Mouse (Mus musculus): Measurements from ENCODE around the gene Pex14. TPM values are rescaled to one million over a fixed set of nuclear protein-coding genes. Genes with fewer than 3 reads are reported as not detected.

Gene Pex14
- polyA plus RNA-seq, 1 experiment = 17.3 TPM

DNA sequence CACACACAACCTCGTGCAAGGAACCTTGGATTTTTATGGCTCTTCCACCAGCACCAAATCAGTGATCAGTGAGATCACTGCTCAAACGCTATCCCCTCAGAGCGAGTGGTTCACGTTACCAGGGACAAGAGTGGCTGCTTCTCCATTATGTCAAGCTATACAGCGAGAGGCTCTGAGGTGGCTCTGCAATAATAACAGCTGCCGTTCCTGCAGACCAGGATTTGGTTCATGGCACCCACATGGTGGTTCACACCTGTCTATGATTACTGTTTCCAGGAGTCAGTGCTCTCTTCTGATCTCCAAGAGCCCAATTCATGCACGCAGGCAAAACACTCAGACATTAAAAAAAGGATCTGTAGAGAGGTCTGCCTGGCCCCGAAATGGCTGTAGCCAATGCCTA is 38.8 kb upstream of the Pex14 start:
- H3K4me1 ChIP-seq (ENCODE audit: control insufficient read depth, insufficient read depth, insufficient read length) = no peaks in the 10 kb centered on the region
- 87% methylated on average over 8 of the region's 8 CpGs for WGBS
- no peak overlapping the region for H3K4me3 ChIP-seq (ENCODE audit: extremely low read depth, insufficient read depth, insufficient read length)
- H3K27ac ChIP-seq (ENCODE audit: insufficient read depth, low read length) = no peak overlapping the region
- no peaks in the 10 kb centered on the region for H3K27me3 ChIP-seq (ENCODE audit: control insufficient read depth, insufficient read depth, low read length)
- no peaks in the 10 kb centered on the region for H3K36me3 ChIP-seq (ENCODE audit: control insufficient read depth, insufficient read depth, low read length)
- no peak for TF ChIP-seq CTCF (IDR thresholded peaks at IDR 0.05; ENCODE audit: extremely low read depth, insufficient read depth, insufficient read length, insufficient replicate concordance)
- no peak for TF ChIP-seq POLR2A (IDR thresholded peaks at IDR 0.05; ENCODE audit: low read depth, low read length)
- DNase-seq (ENCODE audit: low read depth in 1 of 2, low spot score in 2 of 2) = no peak

DNA sequence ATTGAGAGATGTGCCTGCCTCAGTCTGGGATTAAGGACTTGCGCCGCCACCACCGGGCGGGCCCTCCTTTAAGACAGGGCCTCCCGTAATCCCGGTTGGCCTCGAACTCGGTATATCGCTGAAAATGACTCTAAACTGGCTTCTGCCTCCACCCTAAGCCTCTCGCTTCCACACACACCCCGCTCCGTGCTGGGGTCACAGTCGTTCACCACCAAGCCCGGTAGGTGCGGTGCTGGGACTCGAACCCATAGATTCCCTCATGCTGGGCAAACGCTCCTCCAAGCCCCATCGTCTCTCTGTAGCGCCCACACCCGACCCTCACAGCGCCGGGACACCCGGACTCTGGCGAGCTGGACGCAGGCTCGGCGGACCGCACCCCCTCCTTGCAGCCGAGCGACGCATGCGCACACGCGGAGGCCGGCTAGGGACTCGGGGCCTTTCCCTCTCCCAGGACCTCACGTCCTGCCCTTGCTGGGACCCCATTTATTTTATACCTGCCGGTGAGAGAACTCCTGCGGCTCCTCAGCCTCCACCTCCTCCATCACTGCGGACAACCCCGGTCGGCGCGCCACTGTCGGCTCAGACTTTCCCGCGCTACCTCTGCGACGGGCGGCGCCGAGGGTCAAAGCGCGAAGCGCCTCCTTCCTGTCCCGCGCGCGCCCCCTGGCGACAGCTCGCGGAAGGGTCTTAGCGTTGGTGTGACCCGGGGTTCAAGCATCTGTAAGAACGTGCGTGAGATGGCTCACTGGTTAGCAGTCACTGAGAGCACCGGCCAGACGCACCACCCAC is 37.5 kb upstream of the Pex14 start, which contains the start of gene Cenps:
Cenps (minus strand) TSS at position 648 of the 789 bp plus-strand sequence.
- WGBS = 1% methylated on average over 68 of the region's 68 CpGs
- Histone ChIP-seq H3K4me3 (ENCODE audit: extremely low read depth, insufficient read depth, insufficient read length) (peak within 1 kb of the TSS; percentile 74), H3K36me3 (ENCODE audit: control insufficient read depth, insufficient read depth, low read length) (no peaks in the 10 kb centered on the region), H3K27me3 (ENCODE audit: control insufficient read depth, insufficient read depth, low read length) (no peaks in the 10 kb centered on the region), H3K27ac (ENCODE audit: insufficient read depth, low read length) (peak within 1 kb of the TSS; percentile 43; the same call in 1 of the 2 replicates), H3K4me1 (ENCODE audit: control insufficient read depth, insufficient read depth, insufficient read length) (peaks cover 5% of the 10 kb centered on the region; the same call in 1 of the 2 replicates)
- TF ChIP-seq POLR2A (IDR thresholded peaks at IDR 0.05; ENCODE audit: low read depth, low read length) = no peak
- TF ChIP-seq CTCF (IDR thresholded peaks at IDR 0.05; ENCODE audit: extremely low read depth, insufficient read depth, insufficient read length, insufficient replicate concordance) = peak; percentile 97
- peak; percentile 65 to 86 for DNase-seq (ENCODE audit: low read depth in 1 of 2, low spot score in 2 of 2)

DNA sequence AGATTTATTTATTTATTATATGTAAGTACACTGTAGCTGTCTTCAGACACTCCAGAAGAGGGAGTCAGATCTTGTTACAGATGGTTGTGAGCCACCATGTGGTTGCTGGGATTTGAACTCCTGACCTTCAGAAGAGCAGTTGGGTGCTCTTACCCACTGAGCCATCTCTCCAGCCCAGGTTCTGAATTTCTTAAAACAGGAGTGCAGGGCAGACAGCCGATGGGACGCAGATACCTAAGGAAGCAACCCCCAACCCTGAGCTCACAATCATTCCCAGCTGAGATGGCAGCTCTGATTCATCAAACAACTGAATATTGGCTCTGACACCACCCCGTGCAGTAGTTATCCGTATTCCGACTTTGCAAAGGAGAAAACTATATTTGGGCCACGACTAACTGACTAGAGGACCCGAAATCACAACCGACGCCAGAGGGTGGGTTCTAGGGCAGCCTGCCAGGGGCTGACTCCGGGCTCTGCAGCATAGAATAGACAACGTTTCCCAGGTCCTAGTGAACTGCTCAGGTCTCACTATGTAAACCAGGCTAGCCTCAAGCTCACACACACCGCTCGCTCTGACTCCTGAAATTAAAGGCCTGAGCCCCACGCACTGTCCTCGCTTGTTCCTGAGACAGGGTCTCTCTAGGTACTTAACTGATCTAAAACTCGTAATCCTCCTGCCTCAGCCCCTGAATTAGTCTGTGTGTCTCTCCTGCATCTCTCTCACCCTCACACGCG is 36.6 kb upstream of the Pex14 start:
- H3K27me3 ChIP-seq (ENCODE audit: control insufficient read depth, insufficient read depth, low read length) = no peaks in the 10 kb centered on the region
- peak overlapping the region; percentile 2; the same call in 1 of the 2 replicates for H3K4me3 ChIP-seq (ENCODE audit: extremely low read depth, insufficient read depth, insufficient read length)
- TF ChIP-seq POLR2A (IDR thresholded peaks at IDR 0.05; ENCODE audit: low read depth, low read length) (no peak), CTCF (IDR thresholded peaks at IDR 0.05; ENCODE audit: extremely low read depth, insufficient read depth, insufficient read length, insufficient replicate concordance) (no peak)
- WGBS = 78% methylated on average over 18 of the region's 18 CpGs
- DNase-seq (ENCODE audit: low read depth in 1 of 2, low spot score in 2 of 2) = no peak
- H3K36me3 ChIP-seq (ENCODE audit: control insufficient read depth, insufficient read depth, low read length) = no peaks in the 10 kb centered on the region
- no peak overlapping the region for H3K27ac ChIP-seq (ENCODE audit: insufficient read depth, low read length)
- H3K4me1 ChIP-seq (ENCODE audit: control insufficient read depth, insufficient read depth, insufficient read length) = peaks cover 8% of the 10 kb centered on the region; the same call in 1 of the 2 replicates

DNA sequence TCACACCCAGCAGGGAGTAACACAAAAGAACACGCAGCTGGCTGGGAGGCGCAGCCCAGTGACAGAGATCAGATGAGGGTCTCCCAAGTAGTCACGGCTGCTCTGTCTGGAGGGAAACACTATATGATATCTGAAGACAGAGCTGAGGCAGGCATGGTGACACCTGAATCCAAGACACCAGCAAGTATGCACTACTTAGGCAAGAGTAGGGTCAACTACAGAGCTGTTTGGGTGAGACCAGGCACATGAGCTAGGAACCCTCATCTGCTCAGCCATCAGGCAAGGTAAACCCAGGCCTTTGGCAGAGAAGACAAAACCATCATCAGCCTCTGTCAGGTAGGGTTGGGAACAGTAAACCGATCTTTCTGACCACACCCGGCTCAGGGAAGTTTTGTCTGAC is 33.7 kb upstream of the Pex14 start:
- H3K4me1 ChIP-seq (ENCODE audit: control insufficient read depth, insufficient read depth, insufficient read length) = peaks cover 8% of the 10 kb centered on the region; the same call in 1 of the 2 replicates
- no peak for DNase-seq (ENCODE audit: low read depth in 1 of 2, low spot score in 2 of 2)
- no peak overlapping the region for H3K4me3 ChIP-seq (ENCODE audit: extremely low read depth, insufficient read depth, insufficient read length)
- no peaks in the 10 kb centered on the region for H3K27me3 ChIP-seq (ENCODE audit: control insufficient read depth, insufficient read depth, low read length)
- TF ChIP-seq POLR2A (IDR thresholded peaks at IDR 0.05; ENCODE audit: low read depth, low read length) = no peak
- no peak for TF ChIP-seq CTCF (IDR thresholded peaks at IDR 0.05; ENCODE audit: extremely low read depth, insufficient read depth, insufficient read length, insufficient replicate concordance)
- 75% methylated on average over 5 of the region's 5 CpGs for WGBS
- H3K27ac ChIP-seq (ENCODE audit: insufficient read depth, low read length) = no peak overlapping the region
- no peaks in the 10 kb centered on the region for H3K36me3 ChIP-seq (ENCODE audit: control insufficient read depth, insufficient read depth, low read length)

DNA sequence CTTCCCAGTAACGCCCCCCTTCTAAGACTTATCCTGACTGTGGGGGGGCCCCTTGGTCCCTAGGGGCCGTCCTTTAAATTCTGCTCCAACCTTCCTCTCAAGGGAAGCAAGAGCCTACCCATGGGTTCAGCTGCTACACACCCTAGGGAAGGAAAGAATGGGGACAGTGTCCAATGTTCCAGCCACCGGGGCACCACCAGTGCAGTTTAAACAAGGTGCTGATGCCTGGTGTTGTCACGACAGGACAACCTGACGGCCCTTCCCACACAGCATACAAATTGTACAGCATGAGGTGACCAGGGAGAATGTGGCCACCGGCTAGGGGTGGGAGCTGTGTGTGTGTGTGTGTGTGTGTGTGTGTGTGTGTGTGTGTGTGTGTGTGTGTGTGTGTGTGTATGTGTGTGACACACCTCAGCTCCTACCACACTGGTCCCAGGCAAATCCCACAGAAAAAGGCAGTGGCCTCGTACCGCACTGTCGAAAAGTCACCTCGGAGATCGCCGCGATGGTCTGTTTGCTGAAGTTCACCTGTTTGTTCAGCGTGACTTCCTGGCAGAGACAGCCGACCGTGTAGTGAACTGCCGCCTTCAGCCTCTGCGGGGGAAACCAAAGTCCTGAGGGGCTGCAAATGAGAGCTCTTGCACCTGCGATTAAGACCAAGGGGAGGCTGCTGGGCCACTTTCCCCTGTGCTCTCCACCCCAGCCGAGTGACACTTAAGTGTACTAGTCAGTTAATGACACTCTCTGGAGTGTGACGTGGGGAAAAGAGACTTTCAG is 32.3 kb upstream of the Pex14 start:
- 45% methylated on average over 21 of the region's 21 CpGs for WGBS
- no peak overlapping the region; the same call in 1 of the 2 replicates for H3K4me3 ChIP-seq (ENCODE audit: extremely low read depth, insufficient read depth, insufficient read length)
- no peaks in the 10 kb centered on the region for H3K27me3 ChIP-seq (ENCODE audit: control insufficient read depth, insufficient read depth, low read length)
- DNase-seq (ENCODE audit: low read depth in 1 of 2, low spot score in 2 of 2) = peak; percentile 31 to 69
- peak overlapping the region; percentile 38 for H3K27ac ChIP-seq (ENCODE audit: insufficient read depth, low read length)
- H3K4me1 ChIP-seq (ENCODE audit: control insufficient read depth, insufficient read depth, insufficient read length) = peaks cover 8% of the 10 kb centered on the region; the same call in 1 of the 2 replicates
- no peaks in the 10 kb centered on the region for H3K36me3 ChIP-seq (ENCODE audit: control insufficient read depth, insufficient read depth, low read length)
- TF ChIP-seq CTCF (IDR thresholded peaks at IDR 0.05; ENCODE audit: extremely low read depth, insufficient read depth, insufficient read length, insufficient replicate concordance) (no peak), POLR2A (IDR thresholded peaks at IDR 0.05; ENCODE audit: low read depth, low read length) (no peak)

DNA sequence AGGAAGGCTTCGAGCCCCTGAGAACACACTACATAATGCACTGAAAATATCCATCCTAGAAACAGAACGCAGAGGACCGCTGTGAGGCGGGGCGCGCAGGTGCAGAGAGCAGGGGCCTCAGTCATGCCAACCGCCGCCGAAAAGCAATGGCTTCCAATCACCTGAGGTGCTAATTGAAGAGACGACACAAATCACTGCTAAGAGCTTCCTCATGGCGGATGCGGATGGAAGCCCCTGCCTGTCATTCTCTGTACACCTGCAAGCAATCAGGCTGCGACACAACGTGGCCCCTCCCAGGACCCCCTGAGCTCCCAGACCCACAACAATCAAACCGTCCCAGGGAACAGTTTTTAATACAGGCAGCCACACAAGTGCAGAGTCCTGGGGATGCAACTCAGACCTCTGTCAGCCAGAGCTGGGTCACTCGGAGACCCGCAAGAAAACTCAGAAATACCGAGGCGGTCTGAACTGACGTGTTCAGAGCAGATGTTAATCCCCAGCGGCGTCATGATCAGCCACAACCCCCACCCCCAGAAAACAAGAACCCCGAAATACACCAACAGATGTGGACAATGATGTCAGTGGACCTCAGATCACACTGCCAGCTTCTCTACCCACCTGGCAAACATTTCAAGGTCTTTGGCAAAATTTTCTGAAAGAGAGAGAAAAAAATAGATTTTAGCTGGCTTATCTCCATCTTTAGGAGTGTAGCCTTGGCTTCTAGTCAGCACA is 31.5 kb upstream of the Pex14 start:
- H3K4me1 ChIP-seq (ENCODE audit: control insufficient read depth, insufficient read depth, insufficient read length) = peaks cover 8% of the 10 kb centered on the region; the same call in 1 of the 2 replicates
- no peak overlapping the region for H3K4me3 ChIP-seq (ENCODE audit: extremely low read depth, insufficient read depth, insufficient read length)
- 76% methylated on average over 23 of the region's 23 CpGs for WGBS
- TF ChIP-seq POLR2A (IDR thresholded peaks at IDR 0.05; ENCODE audit: low read depth, low read length) = no peak
- no peak for TF ChIP-seq CTCF (IDR thresholded peaks at IDR 0.05; ENCODE audit: extremely low read depth, insufficient read depth, insufficient read length, insufficient replicate concordance)
- DNase-seq (ENCODE audit: low read depth in 1 of 2, low spot score in 2 of 2) = no peak
- H3K36me3 ChIP-seq (ENCODE audit: control insufficient read depth, insufficient read depth, low read length) = no peaks in the 10 kb centered on the region
- no peak overlapping the region for H3K27ac ChIP-seq (ENCODE audit: insufficient read depth, low read length)
- H3K27me3 ChIP-seq (ENCODE audit: control insufficient read depth, insufficient read depth, low read length) = no peaks in the 10 kb centered on the region

Data from spleen, adult 2 months (tissue).